Mouse (Mus musculus): Measurements from ENCODE around the gene Fam117a. TPM values are rescaled to one million over a fixed set of nuclear protein-coding genes. Genes with fewer than 3 reads are reported as not detected.
"Not testable (repeated sequence)": the region's sequence is repeated elsewhere in the genome, so short reads cannot be mapped to it uniquely, and the experiment has no call there.

Gene Fam117a
- total and polyA plus RNA-seq, 2 experiments from 2014 or later = 1.1 to 6.1 TPM

GRCm38 (mm10) chr11:95403382-95404340 is 66.8 kb downstream of the Fam117a start:
- no peak for TF ChIP-seq CTCF (IDR thresholded peaks at IDR 0.05)
- ATAC-seq (ENCODE audit: low FRiP score) = no peak
- 65% methylated on average over 16 of the region's 16 CpGs for WGBS

GRCm38 (mm10) chr11:95405771-95406170 is 69.0 kb downstream of the Fam117a start:
- Histone ChIP-seq H3K9me3 (ENCODE audit: low read length) (no peaks in the 10 kb centered on the region), H3K27me3 (ENCODE audit: insufficient read depth, low read length) (no peaks in the 10 kb centered on the region), H3K27ac (ENCODE audit: low read depth, low read length) (no peak overlapping the region), H3K4me1 (ENCODE audit: insufficient read depth, low read length) (no peaks in the 10 kb centered on the region), H3K4me3 (ENCODE audit: low read depth, low read length) (no peak overlapping the region), H3K9ac (replicated peaks; ENCODE audit: low read length, poor library complexity, severe bottlenecking) (no peak overlapping the region), H3K36me3 (ENCODE audit: insufficient read depth, low read length) (no peaks in the 10 kb centered on the region), H3K4me2 (ENCODE audit: low read depth, low read length, poor library complexity, severe bottlenecking) (no peak overlapping the region)
- DNase-seq (ENCODE audit: low spot score) (no peak), ATAC-seq (ENCODE audit: low FRiP score) (no peak)
- WGBS = 82% methylated on average over 4 of the region's 4 CpGs
- TF ChIP-seq CTCF (IDR thresholded peaks at IDR 0.05) = no peak

More at GRCm38 (mm10) chr11:95403382-95404340, 66.8 kb downstream of the Fam117a start:
- no peaks in the 10 kb centered on the region for H3K9me3 ChIP-seq (ENCODE audit: low read length)
- H3K4me3 ChIP-seq (ENCODE audit: low read depth, low read length) = no peak overlapping the region
- DNase-seq (ENCODE audit: low spot score) = no peak
- no peaks in the 10 kb centered on the region for H3K27me3 ChIP-seq (ENCODE audit: insufficient read depth, low read length)
- no peaks in the 10 kb centered on the region for H3K4me1 ChIP-seq (ENCODE audit: insufficient read depth, low read length)
- no peaks in the 10 kb centered on the region for H3K36me3 ChIP-seq (ENCODE audit: insufficient read depth, low read length)
- no peak overlapping the region for H3K4me2 ChIP-seq (ENCODE audit: low read depth, low read length, poor library complexity, severe bottlenecking)
- H3K9ac ChIP-seq (replicated peaks; ENCODE audit: low read length, poor library complexity, severe bottlenecking) = no peak overlapping the region
- no peak overlapping the region for H3K27ac ChIP-seq (ENCODE audit: low read depth, low read length)

GRCm38 (mm10) chr11:95406398-95406797 is 69.6 kb downstream of the Fam117a start:
- not testable (repeated sequence) for H3K9ac ChIP-seq (replicated peaks; ENCODE audit: low read length, poor library complexity, severe bottlenecking); H3K27me3 ChIP-seq (ENCODE audit: insufficient read depth, low read length); H3K27ac ChIP-seq (ENCODE audit: low read depth, low read length); H3K4me3 ChIP-seq (ENCODE audit: low read depth, low read length); H3K4me2 ChIP-seq (ENCODE audit: low read depth, low read length, poor library complexity, severe bottlenecking); H3K9me3 ChIP-seq (ENCODE audit: low read length); DNase-seq (ENCODE audit: low spot score); ATAC-seq (ENCODE audit: low FRiP score); H3K4me1 ChIP-seq (ENCODE audit: insufficient read depth, low read length); H3K36me3 ChIP-seq (ENCODE audit: insufficient read depth, low read length)
- 93% methylated on average over 5 of the region's 5 CpGs for WGBS

GRCm38 (mm10) chr11:95409450-95410112 is 72.8 kb downstream of the Fam117a start:
- TF ChIP-seq CTCF (IDR thresholded peaks at IDR 0.05) = no peak
- Histone ChIP-seq H3K27me3 (ENCODE audit: insufficient read depth, low read length) (no peaks in the 10 kb centered on the region), H3K4me3 (ENCODE audit: low read depth, low read length) (no peak overlapping the region), H3K4me1 (ENCODE audit: insufficient read depth, low read length) (no peaks in the 10 kb centered on the region), H3K9me3 (ENCODE audit: low read length) (no peaks in the 10 kb centered on the region), H3K9ac (replicated peaks; ENCODE audit: low read length, poor library complexity, severe bottlenecking) (no peak overlapping the region), H3K36me3 (ENCODE audit: insufficient read depth, low read length) (no peaks in the 10 kb centered on the region), H3K4me2 (ENCODE audit: low read depth, low read length, poor library complexity, severe bottlenecking) (no peak overlapping the region), H3K27ac (ENCODE audit: low read depth, low read length) (no peak overlapping the region)
- 87% methylated on average over 10 of the region's 10 CpGs for WGBS
- ATAC-seq (ENCODE audit: low FRiP score) (no peak), DNase-seq (ENCODE audit: low spot score) (no peak)

- no peaks in the 10 kb centered on the region for H3K36me3 ChIP-seq (ENCODE audit: insufficient read depth, low read length)
- no peaks in the 10 kb centered on the region for H3K9me3 ChIP-seq (ENCODE audit: low read length)
- no peak for TF ChIP-seq CTCF (IDR thresholded peaks at IDR 0.05)
- no peak overlapping the region for H3K4me2 ChIP-seq (ENCODE audit: low read depth, low read length, poor library complexity, severe bottlenecking)
- H3K4me1 ChIP-seq (ENCODE audit: insufficient read depth, low read length) = peaks cover 12% of the 10 kb centered on the region
- 0 out of 2 replicates have a peak overlapping the region, but pooled peaks have one; percentile 12 for H3K27ac ChIP-seq (ENCODE audit: low read depth, low read length)
- DNase-seq (ENCODE audit: low spot score) = peak; percentile 15
- H3K9ac ChIP-seq (replicated peaks; ENCODE audit: low read length, poor library complexity, severe bottlenecking) = no peak overlapping the region
- H3K4me3 ChIP-seq (ENCODE audit: low read depth, low read length) = no peak overlapping the region
- ATAC-seq (ENCODE audit: low FRiP score) = no peak
- H3K27me3 ChIP-seq (ENCODE audit: insufficient read depth, low read length) = no peaks in the 10 kb centered on the region
- 48% methylated on average over 6 of the region's 6 CpGs for WGBS
These were observed 74.7 kb downstream of the Fam117a start for GRCm38 (mm10) chr11:95411453-95412013.
